Mouse (Mus musculus): ENCODE measurements around the gene Zfp609.
"Not testable (repeated sequence)": the region's sequence is repeated elsewhere in the genome, so short reads cannot be mapped to it uniquely, and the experiment has no call there.

Zfp609 gene

GRCm38 (mm10) chr9:65676358-65677118, 150.8 kb downstream of the Zfp609 start:
- CTCF ChIA-PET: no interaction called here

GRCm38 (mm10) chr9:65675461-65676357, 151.7 kb downstream of the Zfp609 start:
- CTCF ChIA-PET: interaction anchor here (1.3 kb wide), 1 partner anchor 11 kb away, joined by 9 read pairs; no protein-coding TSS in a partner anchor

DNA sequence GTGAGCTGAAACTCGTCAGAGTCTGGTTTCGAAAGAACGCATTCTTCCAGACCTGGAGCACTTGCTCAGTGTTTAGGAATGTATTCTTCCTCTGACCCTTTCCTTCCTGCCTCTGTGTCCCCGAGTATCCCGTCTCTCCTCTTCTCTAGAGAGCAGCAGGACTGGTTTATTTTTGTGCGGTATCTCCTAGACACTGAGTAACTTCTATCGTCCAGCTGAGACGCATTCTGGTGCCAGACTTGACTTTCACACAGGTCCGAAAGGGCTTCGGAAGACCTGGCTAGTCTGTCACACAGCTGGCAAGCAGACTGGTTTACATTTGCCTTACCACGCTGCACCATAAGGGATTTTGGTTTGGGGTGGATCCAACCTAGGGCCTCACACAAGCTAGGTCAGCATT, 154.4 kb downstream of the Zfp609 start:
- CTCF ChIA-PET: no interaction called here

- CTCF ChIA-PET: no interaction called here
These were observed 155.9 kb downstream of the Zfp609 start for GRCm38 (mm10) chr9:65671431-65671931.

GRCm38 (mm10) chr9:65667701-65668100, 159.7 kb downstream of the Zfp609 start, which contains the start of gene Oaz2:
Gene Oaz2 (plus strand): TSS chr9:65668001.
- CTCF ChIA-PET: interaction anchor here (0.6 kb wide), 2 partner anchors 15 to 86 kb away, joined by 3 read pairs; no protein-coding TSS in a partner anchor

DNA sequence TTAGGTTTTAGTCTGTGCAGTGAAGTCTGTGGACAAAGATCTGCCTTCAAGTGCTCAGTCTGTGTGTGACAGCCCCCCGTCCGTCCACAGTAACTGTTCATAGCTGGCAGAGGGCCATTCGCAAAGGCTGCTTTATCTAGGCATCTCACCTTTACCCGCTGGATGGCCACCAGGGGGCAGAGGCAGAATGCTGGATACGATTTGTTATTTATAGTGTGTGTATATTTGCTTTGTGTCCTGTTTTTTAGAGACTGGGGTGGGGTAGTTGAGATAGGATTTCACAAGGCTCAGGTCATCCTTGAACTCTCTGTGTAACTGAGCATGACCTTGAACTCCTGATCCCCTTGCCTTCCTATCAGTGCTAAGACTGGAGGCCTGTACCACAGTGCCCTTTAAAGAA, 161.3 kb downstream of the Zfp609 start:
- CTCF ChIA-PET: interaction anchor here (0.6 kb wide), 2 partner anchors 16 to 132 kb away, joined by 3 read pairs; no protein-coding TSS in a partner anchor

- CTCF ChIA-PET: interaction anchor here (0.6 to 0.7 kb wide), 2 partner anchors 140 to 451 kb away, joined by 3 to 5 read pairs; no protein-coding TSS in a partner anchor
These were observed 163.2 kb downstream of the Zfp609 start for GRCm38 (mm10) chr9:65664163-65664562.

- CTCF ChIA-PET: interaction anchor here (0.6 kb wide), 1 partner anchor 386 kb away, joined by 7 read pairs; no protein-coding TSS in a partner anchor
These were observed 165.9 kb downstream of the Zfp609 start for GRCm38 (mm10) chr9:65661493-65661892.

- CTCF ChIA-PET: interaction anchor here (0.6 kb wide), 1 partner anchor 386 kb away, joined by 7 read pairs; no protein-coding TSS in a partner anchor
These were observed 166.3 kb downstream of the Zfp609 start for GRCm38 (mm10) chr9:65661029-65661428.

- CTCF ChIA-PET: no interaction called here
These were observed 170.1 kb downstream of the Zfp609 start for GRCm38 (mm10) chr9:65657218-65657617.

GRCm38 (mm10) chr9:65655540-65655939, 171.8 kb downstream of the Zfp609 start:
- CTCF ChIA-PET: no interaction called here

DNA sequence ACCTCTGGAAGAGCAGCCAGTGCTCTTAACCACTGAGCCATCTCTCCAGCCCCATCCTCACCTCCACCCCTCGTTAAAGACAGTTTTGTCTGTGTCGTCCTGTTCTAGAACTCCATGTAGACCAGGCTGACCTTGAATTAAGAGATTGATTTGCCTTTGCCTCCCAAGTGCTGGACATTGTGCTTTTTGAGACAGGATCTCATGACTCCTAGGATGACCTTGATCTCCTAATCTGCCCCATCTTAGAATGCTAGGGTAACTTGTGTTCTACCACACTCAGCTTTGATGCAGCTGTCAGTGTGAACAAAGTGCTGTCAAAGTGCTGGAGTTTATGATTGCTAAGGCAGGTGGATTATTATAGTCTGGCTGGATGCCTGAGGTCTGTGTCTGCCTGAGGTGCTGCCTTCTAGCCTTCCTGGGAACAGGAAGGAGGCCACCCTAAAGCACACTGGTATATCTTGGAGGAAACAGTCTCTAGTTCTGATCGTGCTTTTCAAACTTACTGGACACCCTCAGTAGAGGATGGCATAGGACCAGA, 172.6 kb downstream of the Zfp609 start:
- CTCF ChIA-PET: no interaction called here

- CTCF ChIA-PET: no interaction called here
These were observed 173.6 kb downstream of the Zfp609 start for GRCm38 (mm10) chr9:65653741-65654140.

- CTCF ChIA-PET: not testable (repeated sequence)
These were observed 175.4 kb downstream of the Zfp609 start for GRCm38 (mm10) chr9:65651957-65652356.

DNA sequence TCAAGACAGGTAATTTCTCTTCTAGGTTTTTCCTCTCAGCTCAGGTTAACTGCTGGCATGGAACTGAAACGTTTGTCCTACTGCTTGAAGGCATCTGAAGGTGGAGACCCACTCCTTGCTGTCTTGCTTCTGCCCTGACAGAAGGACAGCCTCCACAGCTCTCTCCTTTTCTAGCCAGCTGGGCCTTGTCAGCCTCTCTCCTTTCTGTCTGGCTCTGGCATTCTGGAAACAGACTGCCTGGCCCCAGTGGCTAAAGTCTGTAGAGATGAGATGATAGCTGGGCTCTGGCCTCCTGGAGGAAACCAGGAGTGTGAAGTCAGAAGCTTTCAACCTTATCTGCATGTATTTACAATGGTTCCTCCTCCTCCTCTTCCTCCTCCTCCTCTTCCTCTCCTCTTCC, 177.4 kb downstream of the Zfp609 start:
- CTCF ChIA-PET: no interaction called here

- CTCF ChIA-PET: no interaction called here
These were observed 178.6 kb downstream of the Zfp609 start for GRCm38 (mm10) chr9:65648730-65649129.

DNA sequence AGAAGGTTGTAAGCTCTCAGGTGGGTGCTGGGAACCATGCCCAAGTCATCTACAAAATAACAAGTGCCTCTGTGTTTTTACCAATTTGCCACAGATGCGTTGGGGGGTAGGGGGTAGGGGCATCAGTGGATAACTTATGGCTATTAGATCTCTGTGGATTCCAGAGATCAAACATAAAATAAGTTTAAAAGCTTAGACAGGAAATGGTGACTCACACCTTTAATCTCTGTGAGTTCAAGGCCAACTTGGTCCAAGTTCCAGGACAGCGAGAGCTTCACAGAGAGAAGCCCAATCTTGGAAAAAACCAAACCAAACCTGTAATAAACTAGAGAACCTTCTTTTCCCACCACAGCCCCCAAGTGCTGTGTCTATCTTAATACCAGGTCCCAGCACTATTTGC, 180.6 kb downstream of the Zfp609 start:
- CTCF ChIA-PET: no interaction called here

- CTCF ChIA-PET: no interaction called here
These were observed 181.4 kb downstream of the Zfp609 start for GRCm38 (mm10) chr9:65645984-65646383.

DNA sequence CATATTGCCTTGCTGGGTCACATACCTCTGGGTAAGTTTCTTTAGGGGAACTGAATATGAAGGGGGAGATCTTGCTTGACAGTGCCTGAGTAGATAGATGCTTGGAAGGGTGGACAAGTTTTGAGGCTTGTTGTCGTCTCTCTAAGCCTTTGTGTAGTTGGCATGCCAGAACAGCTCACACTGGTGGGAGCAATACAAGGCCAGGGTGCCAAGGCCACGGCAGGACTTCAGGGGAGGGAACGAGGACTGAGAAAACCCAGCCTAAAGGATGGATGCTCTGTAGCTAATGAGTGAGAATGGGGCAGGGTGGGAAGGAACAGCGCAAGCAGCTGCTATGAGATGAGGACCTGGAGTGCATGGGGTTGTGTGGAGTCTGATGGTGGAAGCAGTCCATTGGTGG, 182.4 kb downstream of the Zfp609 start:
- CTCF ChIA-PET: no interaction called here

GRCm38 (mm10) chr9:65642546-65642945, 184.8 kb downstream of the Zfp609 start:
- CTCF ChIA-PET: interaction anchor here (0.6 kb wide), 1 partner anchor 589 kb away, joined by 3 read pairs; no protein-coding TSS in a partner anchor

Measured in spleen, embryonic (tissue).